Mouse (Mus musculus) layer of hippocampus, postnatal 36 days (tissue): ENCODE results near the gene Smarca4. TPM values are rescaled to one million over a fixed set of nuclear protein-coding genes. Genes with fewer than 3 reads are reported as not detected.
"Not testable (repeated sequence)": the region's sequence is repeated elsewhere in the genome, so short reads cannot be mapped to it uniquely, and the experiment has no call there.

Source experiments
- DNase-seq, 2 experiments: peaks; one replicate each; pipeline ENCODE4 v3.0.0; 2022
- total RNA-seq, 2 experiments: library from RNA; stranded (reverse); gene quantifications; 2 replicates each; pipeline ENCODE4 v1.2.3; 2021

The Smarca4 gene
- 100 to 1,000 TPM; 115 to 116 TPM for total RNA-seq

DNA sequence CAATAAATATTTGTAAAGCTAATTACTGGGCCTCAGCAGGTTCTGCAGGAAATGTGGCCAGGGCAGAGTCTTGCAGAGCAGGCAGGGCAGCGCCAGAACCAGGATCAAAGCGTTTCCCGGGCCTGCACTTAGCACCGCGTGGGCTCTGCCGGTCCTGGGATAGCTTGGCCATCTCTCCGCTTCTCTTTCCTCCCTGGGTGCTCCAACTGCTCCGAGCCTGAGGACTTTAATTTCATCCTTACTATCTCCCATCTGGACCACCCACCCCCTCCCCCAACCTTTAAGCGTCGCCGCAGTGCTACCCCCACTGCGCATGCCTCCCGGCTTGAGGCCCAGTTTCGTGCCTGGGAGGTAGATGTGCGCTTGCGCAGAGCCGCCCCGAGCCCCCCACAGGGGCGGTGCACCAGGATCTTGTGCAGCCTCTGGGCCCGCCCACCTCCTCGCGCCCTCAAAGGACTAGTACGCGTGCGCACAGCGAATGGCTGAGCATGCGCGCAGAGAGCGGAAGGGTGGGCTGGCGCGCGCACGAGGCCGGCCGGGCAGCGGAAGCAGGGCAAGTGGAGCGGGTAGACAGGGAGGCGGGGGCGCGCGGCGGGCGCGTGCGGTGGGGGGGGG, at the start of gene Smarca4:
TSS of gene Smarca4 (plus strand) at position 553 of the 615 bp plus-strand sequence.
- DNase-seq: peak; percentile 100

DNA sequence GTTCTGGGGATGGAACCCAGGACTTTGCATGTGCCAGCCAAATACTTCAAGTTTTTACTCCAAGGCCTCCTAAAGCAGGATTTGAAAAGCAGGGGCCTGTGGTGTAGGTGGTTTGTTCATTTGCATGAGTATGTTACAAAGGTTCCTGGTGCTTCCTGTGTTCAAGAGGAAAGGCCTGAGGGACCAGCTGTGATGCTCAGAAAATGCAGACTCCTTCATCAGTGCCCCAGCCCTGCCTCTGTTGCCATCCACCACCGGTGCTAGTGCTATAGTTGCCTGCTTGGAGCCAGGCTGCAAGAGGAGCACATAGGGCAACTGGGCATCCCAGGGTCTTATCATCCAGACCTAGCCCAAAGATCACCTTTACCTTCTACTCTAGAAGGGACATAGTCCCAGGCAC, 49.4 kb upstream of the Smarca4 start:
- no peak for DNase-seq

DNA sequence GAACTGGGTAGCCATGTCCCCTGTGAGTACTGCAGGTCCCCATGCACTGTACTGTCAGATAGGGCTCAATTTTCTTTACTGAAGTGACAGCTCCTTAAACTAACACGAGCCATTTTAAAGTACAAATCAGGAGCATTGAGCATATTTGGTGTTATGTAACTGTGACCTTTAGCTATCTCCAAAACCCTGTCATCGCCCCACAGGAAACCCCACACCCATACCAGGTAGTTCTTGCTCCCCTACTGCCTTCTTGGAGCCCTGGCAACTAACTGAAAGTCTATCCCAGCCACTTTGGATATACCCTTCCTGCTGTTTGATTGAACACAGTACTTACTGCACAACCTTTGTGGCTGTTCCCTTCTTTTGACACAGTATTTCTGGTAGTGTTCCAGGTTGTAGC, 48.9 kb upstream of the Smarca4 start:
- DNase-seq: no peak

DNA sequence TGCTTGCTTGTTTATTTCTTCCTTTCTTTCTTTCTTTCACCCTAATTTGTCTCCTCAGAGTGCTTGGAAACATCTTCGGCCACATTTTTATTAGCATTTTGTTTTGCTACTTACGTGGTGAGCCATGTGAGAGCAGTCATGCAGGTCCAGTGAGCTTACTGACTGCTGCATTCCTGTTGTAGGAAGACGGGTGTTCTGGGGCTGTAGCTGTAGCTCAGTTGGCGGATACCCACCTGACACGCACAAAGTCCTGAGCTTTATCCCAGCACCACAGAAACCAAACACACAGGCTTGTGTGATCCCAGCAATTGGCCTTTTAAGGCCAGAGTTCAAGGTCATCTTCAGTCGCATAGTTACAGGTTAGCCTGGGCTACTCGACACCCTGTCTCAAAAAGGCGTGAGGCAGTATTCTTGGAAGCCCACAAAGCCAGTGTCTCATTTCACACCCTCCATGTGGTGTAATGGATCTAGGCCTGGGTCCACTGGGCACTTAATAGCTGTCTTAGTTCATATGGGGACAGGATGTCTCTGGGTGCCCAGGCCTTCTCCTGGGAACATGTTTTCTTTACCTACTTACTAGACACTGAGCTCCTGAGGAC, 47.2 kb upstream of the Smarca4 start:
- DNase-seq: no peak

DNA sequence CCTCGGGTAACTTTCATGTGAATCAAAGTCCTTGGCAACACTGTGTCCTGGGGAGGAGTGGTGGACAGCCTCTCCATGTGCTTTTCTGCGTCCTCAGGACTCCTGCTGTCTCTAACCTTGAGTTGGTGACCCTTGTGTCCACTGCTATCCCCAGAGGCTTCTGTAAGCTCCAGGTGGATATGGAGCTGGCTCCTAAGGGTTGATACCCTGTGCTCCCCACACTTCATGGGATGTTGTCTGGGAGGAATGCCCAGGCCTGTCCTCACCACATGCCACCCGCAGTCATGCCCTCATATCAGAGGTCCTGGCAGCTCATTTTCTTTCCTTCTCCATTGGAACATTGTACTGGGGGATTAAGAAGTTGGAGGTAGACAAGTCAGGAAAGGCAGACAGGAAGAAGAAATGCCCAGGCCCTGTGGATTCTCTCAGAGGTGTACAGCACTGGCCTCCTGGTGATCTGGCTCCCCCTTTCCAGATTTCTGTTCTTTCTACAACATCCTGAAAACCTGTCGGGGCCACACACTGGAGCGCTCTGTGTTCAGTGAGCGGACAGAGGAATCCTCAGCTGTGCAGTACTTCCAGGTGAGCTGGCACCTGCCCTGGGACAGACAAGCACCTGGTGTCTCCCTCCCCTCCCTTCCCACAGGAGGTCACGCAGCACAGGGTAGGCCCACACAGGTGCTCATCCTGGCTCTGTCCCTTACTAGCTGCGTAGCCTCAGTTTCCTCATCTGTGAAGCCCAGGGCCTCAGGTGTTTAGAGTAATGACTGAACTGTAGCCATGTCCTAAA, 41.8 kb upstream of the Smarca4 start:
- no peak for DNase-seq

DNA sequence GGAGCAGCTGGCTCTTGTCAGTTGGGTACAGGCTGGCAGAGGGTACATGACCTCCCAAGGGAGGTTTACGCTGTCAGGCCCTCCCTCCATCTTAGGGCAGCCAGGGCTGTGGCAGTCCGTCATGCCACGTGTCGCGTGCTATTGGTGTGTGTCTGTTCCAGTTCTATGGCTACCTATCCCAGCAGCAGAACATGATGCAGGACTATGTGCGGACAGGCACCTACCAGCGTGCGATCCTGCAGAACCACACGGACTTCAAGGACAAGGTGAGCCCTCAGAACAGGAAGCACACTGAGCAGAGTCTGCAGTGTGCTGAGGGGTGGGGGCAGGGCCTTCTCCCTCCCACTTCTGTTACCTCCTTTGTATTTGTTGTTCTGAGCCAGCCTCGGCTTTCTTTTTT, 40.7 kb upstream of the Smarca4 start:
- DNase-seq: no peak

DNA sequence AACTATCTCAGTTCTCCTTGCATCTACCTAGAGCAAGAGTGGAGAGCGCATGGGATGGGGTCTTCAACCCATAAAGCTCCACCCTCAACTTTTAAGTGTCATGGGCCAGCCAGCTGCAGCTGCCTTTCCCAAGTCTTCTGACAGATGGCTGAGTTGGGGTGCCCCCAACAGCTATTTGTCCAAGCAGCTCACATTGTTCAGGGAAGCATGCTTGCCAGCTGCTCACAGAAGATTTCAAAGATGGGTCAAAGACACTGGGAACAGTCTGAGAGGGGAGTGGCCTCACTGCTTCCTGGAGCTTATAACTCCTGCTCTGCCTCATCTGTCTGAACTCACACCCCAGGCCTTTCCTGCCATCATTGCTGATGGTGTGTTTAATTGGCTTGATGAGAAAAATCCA, 39.7 kb upstream of the Smarca4 start:
- no peak for DNase-seq

DNA sequence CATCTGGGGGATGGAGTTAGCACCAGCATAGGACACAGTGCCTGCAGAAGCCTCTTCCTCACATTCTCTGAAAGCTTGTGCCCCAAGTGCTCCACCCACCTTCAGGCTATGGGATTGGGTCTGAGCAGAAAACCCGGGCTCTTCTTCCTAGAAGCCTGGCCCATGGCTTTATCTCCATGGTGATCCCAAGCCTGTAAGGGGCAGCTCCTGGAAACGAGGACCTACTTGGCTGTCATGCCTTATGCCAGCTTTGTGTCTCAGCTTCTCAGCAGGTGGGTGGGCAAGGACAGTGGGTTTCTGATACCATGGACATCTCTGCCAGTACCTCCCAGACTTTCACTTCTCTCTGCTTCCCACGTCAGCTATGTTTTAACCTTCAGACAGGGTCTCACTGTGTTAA, 37.7 kb upstream of the Smarca4 start:
- no peak for DNase-seq

DNA sequence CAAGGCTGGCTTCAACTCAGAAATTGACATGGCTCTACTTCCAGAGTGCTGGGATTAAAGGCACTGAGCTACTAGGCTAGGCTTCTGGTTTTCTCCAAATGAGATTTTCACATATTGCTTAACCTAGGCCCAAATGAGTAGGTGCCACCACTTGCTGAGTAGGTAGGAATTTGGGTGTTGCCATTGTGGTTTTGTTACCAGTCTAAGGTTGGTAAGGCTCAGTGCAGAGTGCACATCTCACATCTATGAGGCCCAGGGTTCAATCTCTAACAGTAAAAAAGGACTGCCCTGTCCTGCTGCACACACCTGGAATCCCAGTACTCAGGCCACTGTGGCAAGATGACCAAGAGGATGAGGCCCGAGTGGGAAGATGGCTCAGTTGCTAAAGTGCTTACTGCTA, 30.6 kb upstream of the Smarca4 start:
- DNase-seq: no peak

DNA sequence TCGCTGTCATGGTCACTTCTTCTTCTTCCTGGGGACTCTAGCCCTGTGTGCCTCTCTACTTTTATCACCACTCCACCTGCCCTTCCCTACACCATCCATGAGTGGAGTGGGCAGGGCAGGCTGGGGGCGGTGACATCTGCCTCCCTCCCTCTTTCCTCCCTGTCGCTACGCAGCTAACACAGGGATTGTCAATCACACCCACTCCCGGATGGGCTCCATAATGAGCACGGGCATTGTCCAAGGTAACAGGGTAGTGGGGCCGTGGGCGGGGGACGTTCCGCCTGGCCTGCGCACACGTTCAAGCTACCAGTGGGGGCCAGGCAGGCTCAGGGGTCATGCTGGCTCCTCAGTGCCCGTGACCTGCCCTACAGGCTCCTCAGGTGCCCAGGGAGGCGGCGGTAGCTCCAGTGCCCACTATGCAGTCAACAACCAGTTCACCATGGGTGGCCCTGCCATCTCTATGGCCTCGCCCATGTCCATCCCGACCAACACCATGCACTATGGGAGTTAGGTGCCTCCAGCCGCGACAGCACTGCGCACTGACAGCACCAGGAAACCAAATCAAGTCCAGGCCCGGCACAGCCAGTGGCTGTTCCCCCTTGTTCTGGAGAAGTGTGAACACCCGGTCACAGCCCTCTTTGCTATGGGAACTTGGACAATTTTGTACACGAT, 28.2 kb upstream of the Smarca4 start:
- DNase-seq: peak in 1 of 2 experiments; percentile 37

DNA sequence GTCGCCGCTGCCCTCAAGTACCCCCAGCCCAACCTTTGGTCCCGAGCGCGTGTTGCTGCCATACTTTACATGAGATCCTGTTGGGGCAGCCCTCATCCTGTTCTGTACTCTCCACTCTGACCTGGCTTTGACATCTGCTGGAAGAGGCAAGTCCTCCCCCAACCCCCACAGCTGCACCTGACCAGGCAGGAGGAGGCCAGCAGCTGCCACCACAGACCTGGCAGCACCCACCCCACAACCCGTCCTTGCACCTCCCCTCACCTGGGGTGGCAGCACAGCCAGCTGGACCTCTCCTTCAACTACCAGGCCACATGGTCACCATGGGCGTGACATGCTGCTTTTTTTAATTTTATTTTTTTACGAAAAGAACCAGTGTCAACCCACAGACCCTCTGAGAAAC, 27.6 kb upstream of the Smarca4 start:
- DNase-seq: no peak

DNA sequence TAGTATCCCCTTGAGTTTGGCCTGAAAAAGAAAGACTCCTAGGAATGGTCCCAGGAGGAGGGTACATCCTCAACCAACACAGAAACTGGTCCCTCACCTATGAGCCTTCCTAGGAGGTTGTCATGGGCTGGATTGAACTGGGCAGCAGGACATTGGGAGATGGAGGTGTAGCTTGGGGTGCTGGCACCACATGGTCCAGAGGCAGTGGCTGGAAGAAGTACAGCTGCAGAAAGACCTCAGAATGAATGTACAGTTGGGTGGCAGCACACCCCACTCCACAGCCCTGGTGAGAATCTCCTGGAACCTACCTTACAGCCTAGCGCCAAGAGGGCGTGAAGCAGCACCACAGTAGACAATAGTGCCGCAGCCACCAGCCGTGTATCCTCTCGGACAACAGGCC, 26.4 kb upstream of the Smarca4 start:
- DNase-seq: no peak

DNA sequence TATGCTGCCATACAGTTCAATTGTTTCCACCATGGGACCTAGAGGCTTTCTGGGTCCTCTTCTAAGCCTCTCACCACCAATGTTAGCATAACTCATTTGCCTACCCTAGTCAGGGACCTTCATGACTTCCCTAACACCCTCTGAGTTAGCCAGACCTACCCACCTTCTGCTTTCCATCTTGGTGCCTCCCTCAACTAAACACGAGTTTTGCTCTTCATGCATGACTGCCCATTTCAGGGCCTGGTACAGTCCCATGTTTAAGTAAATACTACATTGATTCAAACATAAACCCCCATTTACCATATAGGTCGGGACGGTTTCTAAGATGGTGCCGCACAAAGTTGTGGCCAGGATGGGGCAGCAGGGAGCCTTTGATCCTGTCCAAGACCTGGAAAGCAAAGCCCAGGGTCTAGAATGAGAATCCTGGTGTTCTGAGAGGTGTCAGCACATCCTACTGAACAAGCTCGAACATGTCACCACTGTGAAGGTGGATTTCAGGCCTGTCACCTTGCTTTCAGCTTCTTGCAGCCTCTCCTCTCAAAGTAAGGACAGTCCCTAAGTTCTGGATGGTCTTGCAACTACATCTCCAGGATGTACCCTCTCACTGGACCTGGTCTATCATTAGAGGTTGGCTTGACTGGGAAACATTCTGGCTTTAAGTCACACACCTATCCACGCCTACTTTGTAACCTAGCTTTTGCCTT, 24.7 kb upstream of the Smarca4 start:
- no peak for DNase-seq

DNA sequence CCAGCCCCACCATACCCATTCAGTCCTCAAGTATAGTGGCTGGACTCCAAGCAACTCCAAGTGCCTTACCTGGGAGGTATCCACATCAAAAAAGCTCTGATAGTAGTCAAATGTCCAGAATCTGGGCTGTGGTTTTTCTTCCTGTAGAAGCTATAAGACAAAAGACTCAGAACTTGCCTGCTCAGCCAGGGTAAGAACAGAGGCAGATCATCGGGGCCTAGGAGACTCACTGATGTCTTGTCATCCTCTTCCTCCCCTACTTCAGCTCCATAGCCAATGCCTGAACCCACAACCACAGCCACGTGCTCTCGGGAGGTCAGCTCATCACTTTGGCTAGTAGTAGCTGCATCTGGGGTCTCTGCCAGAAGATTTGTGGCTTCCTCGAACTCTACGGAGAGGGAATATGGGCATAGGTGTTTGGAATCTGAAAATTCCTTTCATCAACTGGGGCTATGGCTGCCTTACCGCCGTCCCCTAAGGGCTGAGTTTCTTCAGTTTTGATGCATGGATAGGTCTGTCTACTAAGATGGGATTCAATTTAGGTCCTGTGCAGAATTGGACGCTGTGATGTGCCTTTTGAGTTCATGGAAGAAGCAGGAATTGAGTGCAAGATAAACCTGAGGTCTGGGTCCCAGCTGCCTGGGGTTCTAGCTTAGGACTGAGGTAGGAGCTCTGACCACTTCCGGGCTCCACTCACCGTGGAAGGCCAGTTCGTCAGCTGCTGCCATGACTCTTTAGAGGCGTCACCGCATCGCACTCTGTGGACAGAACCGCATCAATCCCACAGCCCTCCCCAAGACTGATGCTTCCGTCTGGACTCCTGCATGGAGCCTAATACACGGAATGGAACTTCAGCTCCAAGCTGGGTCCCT, 23.9 kb upstream of the Smarca4 start:
- no peak for DNase-seq

DNA sequence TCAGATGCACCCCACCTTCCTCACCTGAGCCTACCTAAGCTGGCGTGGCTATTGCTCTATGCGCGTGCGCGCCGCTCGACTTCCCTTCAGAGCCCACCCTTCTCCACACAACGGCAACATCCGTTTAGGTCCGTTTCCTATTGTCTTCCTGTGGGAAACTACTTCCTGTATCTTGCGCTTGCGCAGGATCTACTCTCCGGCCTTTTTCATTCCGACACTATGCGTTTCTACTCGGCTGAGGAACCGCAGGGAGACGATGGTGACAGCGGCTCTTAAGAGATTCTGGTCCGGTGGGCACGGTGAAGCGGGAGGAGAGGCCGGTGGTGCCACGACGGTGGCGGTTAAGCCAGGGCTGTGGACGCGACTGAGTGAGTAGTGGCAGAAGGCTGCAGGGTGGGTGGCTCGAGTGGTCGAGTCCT, 23.3 kb upstream of the Smarca4 start, which contains the start of the genes Timm29 and Yipf2:
TSS of gene Timm29 (plus strand) at position 20 of the 419 bp plus-strand sequence.
TSS of gene Yipf2 (minus strand) at position 126 of the 419 bp plus-strand sequence.
- DNase-seq: peak; percentile 91

DNA sequence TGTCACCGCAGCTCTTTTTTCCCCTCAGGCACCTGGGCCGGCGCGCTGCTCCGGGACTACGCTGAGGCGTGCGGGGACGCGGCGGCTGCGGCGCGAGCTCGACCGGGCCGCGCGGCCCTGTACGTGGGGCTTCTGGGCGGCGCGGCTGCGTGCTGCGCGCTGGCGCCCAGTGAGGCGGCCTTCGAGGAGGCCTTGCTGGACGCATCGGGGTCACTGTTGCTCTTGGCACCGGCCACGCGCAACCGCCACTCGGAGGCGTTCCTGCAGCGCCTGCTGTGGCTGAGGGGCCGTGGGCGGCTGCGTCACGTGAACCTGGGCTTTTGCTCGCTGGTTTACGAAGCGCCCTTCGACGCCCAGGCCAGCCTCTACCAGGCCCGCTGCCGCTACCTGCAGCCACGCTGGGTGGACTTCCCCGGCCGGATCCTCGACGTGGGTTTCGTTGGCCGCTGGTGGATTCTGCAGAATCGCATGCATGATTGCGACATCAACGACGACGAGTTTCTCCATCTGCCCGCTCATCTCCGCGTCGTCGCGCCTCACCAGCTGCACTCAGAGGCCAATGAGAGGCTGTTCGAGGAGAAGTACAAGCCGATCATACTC, 22.7 kb upstream of the Smarca4 start:
- DNase-seq: peak; percentile 62 to 72

DNA sequence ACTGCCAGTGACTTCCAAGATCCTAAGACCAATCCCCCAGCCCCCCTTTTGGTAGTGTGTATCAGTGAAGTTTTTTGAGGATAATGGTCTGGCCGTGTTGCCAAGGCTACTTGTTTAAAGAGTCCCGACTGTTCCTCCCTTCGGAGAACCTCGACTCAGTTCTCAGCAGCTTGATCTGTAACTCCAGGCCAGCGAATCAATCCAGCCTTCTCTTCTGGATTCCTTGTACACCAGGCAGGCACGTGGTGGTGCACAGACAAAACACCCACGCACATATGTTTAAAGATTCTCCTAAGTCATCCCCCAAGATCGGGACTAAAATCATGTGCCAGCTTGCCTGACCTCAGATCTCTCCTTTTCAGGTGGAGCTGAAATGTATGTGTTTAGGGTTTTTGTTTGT, 21.6 kb upstream of the Smarca4 start:
- not testable (repeated sequence) for DNase-seq

DNA sequence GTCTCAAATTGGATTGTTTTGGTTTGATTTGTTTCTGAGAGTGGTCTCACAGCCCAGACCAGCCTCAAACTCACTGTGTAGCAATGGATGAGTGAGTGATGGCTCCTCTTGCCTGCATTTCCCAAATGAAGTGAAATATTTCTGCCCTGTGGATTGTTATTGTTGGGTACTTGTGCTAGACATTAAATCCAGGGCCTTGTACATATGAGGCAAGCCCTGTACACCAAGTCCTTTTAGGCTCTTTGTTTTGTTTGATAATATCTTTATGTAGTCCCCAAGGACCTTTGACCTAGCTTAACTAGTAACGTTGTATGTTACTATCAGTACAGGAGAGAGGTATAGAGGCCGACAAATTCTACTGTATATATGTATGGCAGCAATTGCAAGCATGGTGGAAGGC, 21.1 kb upstream of the Smarca4 start:
- DNase-seq: no peak

DNA sequence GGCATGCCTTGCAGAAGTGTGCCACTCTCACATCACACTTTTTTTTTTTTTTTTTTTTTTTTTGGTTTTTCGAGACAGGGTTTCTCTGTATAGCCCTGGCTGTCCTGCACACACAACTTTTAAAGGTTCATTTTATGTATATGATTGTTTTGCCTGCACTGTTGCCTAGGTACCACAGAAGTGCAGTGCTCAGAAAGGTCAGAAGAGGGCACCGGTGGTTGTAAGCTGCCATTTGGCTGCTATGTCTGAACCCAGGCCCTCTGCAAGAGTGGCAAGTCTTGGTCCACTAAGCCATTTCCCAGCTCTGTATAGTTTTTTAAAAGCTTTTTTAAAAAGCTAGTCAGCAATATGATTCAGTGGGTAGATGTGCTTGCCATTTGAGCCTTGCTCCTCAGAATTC, 17.8 kb upstream of the Smarca4 start:
- DNase-seq: no peak

DNA sequence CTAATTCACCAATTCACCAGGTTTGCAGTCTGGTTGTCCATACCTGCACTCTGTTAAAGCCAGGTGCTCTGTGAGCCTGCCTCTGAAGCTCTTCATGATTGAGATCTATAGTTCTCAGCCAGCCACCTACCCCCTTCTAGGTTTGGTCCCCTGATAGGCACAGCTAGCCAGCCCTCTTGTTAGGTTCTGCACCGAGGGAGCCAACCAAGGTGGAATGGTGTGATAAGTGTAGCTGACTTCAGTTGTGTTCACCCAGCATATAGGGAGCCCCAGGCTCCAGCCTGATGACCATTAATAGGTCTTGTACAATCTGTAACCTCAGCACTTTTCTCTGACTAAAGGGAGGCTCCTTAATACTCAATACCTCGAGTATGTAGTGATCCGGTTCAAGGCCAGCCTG, 15.8 kb upstream of the Smarca4 start:
- no peak for DNase-seq

DNA sequence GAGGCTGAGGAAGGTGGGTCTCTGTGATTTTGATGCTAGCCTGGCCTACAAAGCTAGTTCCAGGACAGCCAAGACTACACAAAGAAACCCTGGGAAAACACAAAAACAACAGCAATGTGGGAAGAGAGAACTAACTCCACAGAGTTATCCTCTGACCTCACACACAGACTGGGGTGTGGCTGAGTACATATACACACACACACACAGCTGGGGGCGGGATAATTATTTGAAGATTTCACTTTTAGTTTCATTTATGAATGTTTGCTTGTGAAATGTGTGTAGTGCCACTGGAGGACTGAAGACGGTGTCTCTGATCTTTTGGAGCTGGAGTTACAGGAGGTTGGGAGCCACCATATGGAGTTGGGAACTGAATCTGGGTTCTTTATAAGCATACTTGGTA, 14.9 kb upstream of the Smarca4 start:
- DNase-seq: no peak
